Mouse (Mus musculus) midbrain, embryonic 11.5 days (tissue): ENCODE measurements at regions not wholly inside any gene's neighbourhood (a gene's known extent, or its start where the extent isn't known, plus 50 kb on each side); places are given as distances from the start of the nearest gene placed in this dataset.
"Not testable (repeated sequence)": the region's sequence is repeated elsewhere in the genome, so short reads cannot be mapped to it uniquely, and the experiment has no call there.

ENCODE experiments used
- ATAC-seq: fragments of 200-750 bp; cut with Nextera tagmentation; 2 replicates; pipeline ENCODE4 v1.8.0; 2017; ENCODE audit warnings: moderate TSS enrichment, moderate library complexity; ENCODE audit not compliant: low FRiP score
- DNase-seq: peaks from one replicate; pipeline ENCODE4 v3.0.0; 2015; ENCODE audit warnings: low spot score; ENCODE audit errors: missing footprints
- H3K27ac ChIP-seq: fragments of 300-500 bp; sonication (generic); 2 replicates; pipeline ENCODE4 v1.5.1; 2014; ENCODE audit warnings: low read depth, low read length
- H3K27me3 ChIP-seq: fragments of 300-500 bp; sonication (generic); 2 replicates; pipeline ENCODE4 v1.6.1; 2014; ENCODE audit warnings: mild to moderate bottlenecking, low read length, moderate library complexity, mixed read lengths; ENCODE audit not compliant: control insufficient read depth, insufficient read depth
- H3K36me3 ChIP-seq: fragments of 300-500 bp; sonication (generic); 2 replicates; pipeline ENCODE4 v1.6.1; 2014; ENCODE audit warnings: mild to moderate bottlenecking, low read length, moderate library complexity, mixed read lengths; ENCODE audit not compliant: control insufficient read depth, insufficient read depth
- H3K4me1 ChIP-seq: fragments of 300-500 bp; sonication (generic); 2 replicates; pipeline ENCODE4 v1.6.1; 2014; ENCODE audit warnings: low read length; ENCODE audit not compliant: control insufficient read depth, insufficient read depth
- H3K4me2 ChIP-seq: fragments of 300-500 bp; sonication (generic); 2 replicates; pipeline ENCODE4 v1.6.1; 2014; ENCODE audit warnings: mild to moderate bottlenecking, moderate library complexity
- H3K4me3 ChIP-seq: fragments of 300-500 bp; sonication (generic); 2 replicates; pipeline ENCODE4 v1.5.1; 2014; ENCODE audit warnings: low read depth, low read length
- H3K9ac ChIP-seq: fragments of 300-500 bp; sonication (generic); 2 replicates; pipeline ENCODE4 v1.6.1; 2014; ENCODE audit warnings: low read length
- H3K9me3 ChIP-seq: fragments of 300-500 bp; sonication (generic); 2 replicates; pipeline ENCODE4 v1.6.1; 2016; ENCODE audit warnings: low read length; ENCODE audit not compliant: control insufficient read depth
- WGBS: fragments of 180-500 bp; shearing (Covaris S2); extraction: QIAGEN DNeasy Blood & Tissue Kit; methylation state at CpG from one replicate; pipeline ENCODE4 v1.1.7; 2014; 5-methylcytosine and 5-hydroxymethylcytosine counted together

DNA sequence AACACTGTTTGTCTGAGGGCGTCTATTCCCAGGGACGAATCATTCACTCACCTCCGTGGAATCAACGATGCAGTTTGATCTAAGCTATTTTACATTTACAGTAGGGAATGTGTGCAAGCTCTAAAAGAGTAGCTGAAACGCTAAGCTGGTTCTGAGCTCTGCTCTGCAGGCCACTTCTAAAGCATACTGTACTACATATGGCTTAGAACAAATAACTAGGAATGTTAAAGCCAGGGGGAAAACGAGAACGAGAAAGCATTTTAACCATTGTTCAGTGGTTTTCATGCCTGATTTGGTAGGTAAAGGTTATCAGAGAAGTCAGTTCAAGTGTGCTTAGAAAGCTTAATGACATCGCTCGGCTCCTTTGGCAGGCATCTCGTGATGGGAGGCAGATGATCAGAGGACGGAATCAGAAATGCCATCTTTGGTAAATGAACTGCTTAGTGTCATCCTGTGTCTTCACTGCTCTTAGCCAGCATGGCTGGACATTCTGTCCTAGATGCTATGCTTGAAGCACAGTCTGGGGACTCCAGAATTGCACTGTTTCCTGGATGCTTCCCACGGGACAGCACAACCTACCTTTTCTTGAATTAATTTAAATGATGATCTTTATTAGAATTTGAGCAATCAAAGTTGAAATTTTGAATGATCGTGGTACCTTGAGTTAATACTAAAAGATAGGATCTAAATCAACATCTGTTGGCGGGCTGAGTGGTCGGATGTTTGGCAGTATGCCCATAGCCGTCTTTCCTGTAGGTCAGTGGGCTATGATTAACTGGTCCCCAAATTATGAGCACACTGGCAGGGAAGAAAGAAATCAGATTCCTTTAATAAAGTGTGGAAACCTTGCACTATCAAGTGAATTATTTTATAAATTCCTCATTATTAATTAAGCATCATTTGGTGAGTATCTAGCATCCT, 495.2 kb downstream of the Hace1 start:
- H3K9ac ChIP-seq = no peak overlapping the region
- H3K4me1 ChIP-seq = peaks cover 9% of the 10 kb centered on the region; the same call in 1 of the 2 replicates
- no peaks in the 10 kb centered on the region for H3K27me3 ChIP-seq
- ATAC-seq (no peak; the same call in 1 of the 2 replicates), DNase-seq (peak; percentile 85)
- H3K36me3 ChIP-seq = no peaks in the 10 kb centered on the region
- no peak overlapping the region for H3K4me2 ChIP-seq
- H3K9me3 ChIP-seq = no peaks in the 10 kb centered on the region
- H3K27ac ChIP-seq = no peak overlapping the region
- 80% methylated on average over 16 of the region's 16 CpGs for WGBS
- H3K4me3 ChIP-seq = no peak overlapping the region

DNA sequence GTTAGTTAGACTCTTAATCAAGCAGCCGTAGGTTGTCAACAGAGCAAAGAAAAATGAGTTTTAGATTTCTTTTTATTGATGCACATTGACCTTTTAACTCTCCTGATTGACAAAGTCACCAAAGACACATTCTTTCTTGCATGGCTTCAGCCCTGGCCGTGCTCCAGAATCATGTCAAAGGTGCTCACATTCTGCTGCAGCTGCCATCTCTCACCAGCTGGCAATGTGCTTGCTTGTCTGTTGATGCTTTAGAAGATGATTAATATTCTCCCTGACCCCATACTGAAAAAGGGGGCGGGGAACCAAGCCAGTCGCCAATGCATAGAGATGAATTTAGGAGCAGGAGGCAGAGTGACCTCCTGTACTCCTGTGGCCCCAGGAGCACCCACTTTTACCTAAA, 510.1 kb downstream of the Hace1 start:
- Histone ChIP-seq H3K27ac (no peak overlapping the region), H3K27me3 (no peaks in the 10 kb centered on the region), H3K9me3 (no peaks in the 10 kb centered on the region), H3K4me1 (no peaks in the 10 kb centered on the region), H3K4me2 (no peak overlapping the region), H3K9ac (no peak overlapping the region), H3K36me3 (no peaks in the 10 kb centered on the region), H3K4me3 (no peak overlapping the region)
- 62% methylated on average over 4 of the region's 4 CpGs for WGBS
- DNase-seq (peak; percentile 75), ATAC-seq (no peak)

DNA sequence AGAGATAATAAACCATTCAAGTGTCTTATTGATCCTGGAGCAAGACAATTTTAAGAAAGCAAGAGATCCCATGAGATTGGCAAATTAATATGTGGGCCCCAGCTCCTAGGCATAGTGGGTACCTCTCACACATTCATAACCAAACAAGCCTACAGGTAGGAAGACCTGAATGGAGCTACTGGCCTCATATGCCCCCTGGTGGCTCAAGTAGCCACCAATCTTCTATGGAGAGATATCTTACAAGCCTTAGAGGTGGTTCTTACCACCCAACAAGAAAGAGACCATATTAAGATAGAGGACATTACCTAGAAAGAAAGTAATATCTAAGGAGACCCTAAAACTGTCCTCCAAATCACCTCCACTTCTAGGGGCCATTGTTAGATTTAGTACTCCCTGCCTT, 523.2 kb downstream of the Hace1 start:
- H3K4me2 ChIP-seq = no peak overlapping the region
- no peak overlapping the region for H3K4me3 ChIP-seq
- no peak overlapping the region for H3K9ac ChIP-seq
- no peaks in the 10 kb centered on the region for H3K4me1 ChIP-seq
- no peaks in the 10 kb centered on the region for H3K27me3 ChIP-seq
- no peaks in the 10 kb centered on the region for H3K9me3 ChIP-seq
- H3K36me3 ChIP-seq = no peaks in the 10 kb centered on the region
- no peak overlapping the region for H3K27ac ChIP-seq
- DNase-seq (peak; percentile 44), ATAC-seq (no peak)

DNA sequence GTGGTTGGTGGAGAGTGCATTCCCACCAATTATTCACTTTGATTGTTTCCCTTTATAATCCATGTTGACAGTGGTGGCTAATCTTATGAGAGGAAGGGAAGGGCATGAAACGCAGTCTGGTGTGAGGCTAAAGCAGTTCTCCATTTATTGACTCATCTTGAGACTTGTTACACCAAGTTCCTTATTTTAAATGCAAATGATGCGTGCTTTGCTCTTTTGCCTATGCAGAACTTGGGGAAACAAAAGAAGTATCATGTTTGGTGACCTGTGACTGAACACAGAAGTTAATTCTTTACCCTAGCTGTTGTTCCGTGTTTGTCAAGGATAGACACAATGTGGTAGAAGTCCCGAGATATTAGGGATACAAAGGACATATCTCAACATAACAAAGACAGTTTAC, 531.2 kb downstream of the Hace1 start:
- Histone ChIP-seq H3K4me3 (no peak overlapping the region), H3K27me3 (no peaks in the 10 kb centered on the region), H3K4me2 (no peak overlapping the region), H3K27ac (no peak overlapping the region), H3K4me1 (no peaks in the 10 kb centered on the region), H3K9me3 (no peaks in the 10 kb centered on the region), H3K36me3 (no peaks in the 10 kb centered on the region), H3K9ac (no peak overlapping the region)
- no peak for DNase-seq
- ATAC-seq = no peak
- WGBS = 50% methylated on average over 4 of the region's 4 CpGs

DNA sequence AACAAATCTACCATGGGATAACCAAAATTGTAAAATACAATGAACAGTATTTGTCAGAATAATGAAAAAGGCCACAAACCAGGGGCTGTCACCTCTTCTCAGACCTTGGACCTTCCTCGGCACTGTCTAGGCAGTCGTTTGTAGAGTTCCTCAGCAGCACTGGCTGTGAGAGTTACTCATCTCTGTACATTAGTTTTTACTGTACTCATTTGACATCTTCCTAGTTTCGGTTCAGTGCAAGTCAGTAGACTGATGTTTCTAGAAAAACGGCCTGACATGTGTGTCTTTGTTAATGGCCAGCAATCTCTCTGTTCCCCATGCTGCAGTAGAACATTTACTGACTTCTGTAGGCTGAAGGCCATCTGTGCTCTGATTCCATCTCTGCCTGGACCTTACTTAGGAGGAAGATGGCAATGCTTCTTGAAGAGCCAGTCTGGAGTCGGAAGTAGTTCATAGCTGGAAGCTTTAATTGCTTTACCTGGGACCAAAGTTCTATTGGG, 537.1 kb downstream of the Hace1 start:
- no peaks in the 10 kb centered on the region for H3K9me3 ChIP-seq
- H3K4me2 ChIP-seq = no peak overlapping the region
- WGBS = 90% methylated on average over 5 of the region's 5 CpGs
- H3K27me3 ChIP-seq = no peaks in the 10 kb centered on the region
- H3K27ac ChIP-seq = no peak overlapping the region
- no peaks in the 10 kb centered on the region for H3K36me3 ChIP-seq
- no peaks in the 10 kb centered on the region for H3K4me1 ChIP-seq
- ATAC-seq (no peak), DNase-seq (no peak)
- H3K4me3 ChIP-seq = no peak overlapping the region
- no peak overlapping the region for H3K9ac ChIP-seq

DNA sequence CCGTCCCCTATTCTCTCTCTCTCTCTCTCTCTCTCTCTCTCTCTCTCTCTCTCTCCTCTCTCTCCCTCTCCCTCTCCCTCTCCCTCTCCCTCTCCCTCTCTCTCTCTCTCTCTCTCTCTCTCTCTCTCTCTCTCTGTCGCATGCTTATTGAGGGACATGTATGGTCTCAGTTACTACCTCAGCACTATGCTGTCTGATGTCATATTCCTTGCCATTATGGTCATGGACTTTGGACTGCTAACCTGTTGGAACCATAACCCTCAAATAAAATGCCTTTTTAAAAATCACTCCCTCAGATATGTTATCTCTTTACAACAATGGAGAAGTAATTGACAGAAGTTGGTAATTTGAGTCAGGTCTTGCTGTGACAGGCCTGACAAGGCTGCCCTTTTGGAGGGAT, 544.8 kb downstream of the Hace1 start:
- H3K9ac ChIP-seq, H3K36me3 ChIP-seq, H3K27ac ChIP-seq, H3K9me3 ChIP-seq, H3K4me1 ChIP-seq, H3K4me3 ChIP-seq, H3K4me2 ChIP-seq, ATAC-seq, H3K27me3 ChIP-seq: not testable (repeated sequence)
- peak; percentile 41 for DNase-seq
- WGBS = 92% methylated on average over 2 of the region's 2 CpGs

DNA sequence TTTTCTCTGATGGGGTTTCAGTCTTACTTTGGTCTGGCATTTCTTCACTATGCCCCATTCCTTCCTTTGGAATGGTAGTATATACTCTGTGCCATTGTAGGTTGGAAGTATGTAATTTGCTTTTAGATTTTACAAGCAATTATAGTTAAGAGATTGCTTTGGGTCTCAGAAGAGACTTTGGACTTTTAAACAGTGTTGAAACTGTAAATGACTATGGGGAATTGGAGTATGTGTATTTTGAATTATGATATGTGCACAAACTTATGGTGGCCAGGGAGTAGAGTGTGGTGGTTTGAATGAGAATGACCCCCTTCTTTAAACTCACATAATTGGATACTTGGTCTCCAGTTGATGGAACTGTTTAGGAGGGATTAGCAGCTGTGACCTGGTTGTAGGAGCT, 546.2 kb downstream of the Hace1 start:
- Histone ChIP-seq H3K9me3 (no peaks in the 10 kb centered on the region), H3K4me2 (no peak overlapping the region), H3K4me1 (no peaks in the 10 kb centered on the region), H3K36me3 (no peaks in the 10 kb centered on the region), H3K27ac (no peak overlapping the region), H3K27me3 (no peaks in the 10 kb centered on the region), H3K9ac (no peak overlapping the region), H3K4me3 (no peak overlapping the region)
- DNase-seq (no peak), ATAC-seq (no peak)

DNA sequence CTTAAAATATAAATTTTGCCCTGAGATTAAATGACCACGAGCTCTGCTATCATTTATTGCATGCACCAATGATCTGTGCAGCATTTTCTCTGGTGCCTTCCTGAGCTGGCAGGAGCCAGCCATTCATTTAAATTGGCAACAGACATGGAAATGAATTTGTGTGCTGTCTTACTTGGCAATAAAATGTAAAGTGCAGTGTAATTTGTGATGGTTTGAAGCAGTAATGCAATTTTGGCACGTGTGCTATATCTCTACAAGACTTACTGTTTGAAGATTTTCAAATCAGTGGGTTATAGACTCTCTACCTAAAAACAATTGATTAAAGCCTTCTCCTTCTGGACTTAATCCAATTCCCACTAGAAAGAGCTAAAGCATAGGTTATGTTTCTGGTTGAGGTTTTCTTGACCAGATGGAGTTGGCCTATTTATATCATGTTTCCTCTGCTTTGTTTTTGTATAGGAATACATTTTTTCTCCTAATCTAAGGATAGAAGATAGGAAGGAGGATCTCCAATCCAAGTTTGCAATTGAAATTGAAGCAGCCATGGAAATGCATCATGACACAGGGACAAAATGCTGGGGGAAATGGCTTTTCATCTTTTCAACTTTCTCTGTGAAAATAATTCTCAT, 557.6 kb downstream of the Hace1 start:
- no peak for DNase-seq
- 82% methylated on average over 2 of the region's 2 CpGs for WGBS

DNA sequence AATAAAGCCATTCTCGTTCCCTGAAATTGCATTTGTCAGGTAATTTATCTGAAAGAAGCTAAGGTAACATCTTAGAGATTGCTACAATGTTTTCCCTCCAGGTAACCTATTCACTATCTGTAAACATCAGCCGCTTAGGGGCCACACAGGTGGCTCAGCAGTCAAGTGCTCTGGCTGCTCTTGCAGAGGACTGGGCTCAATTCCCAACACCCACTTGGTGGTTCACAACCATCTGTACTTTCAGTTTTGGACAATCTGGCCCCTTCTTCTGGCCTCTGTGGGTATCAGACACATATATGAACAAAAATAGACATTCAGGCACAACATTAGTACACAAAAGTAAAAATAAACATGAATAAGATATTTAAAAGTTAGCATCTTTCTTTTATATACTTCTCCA, 596.4 kb downstream of the Hace1 start:
- WGBS = 85% methylated on average over 2 of the region's 2 CpGs

More for the DNA sequence above, 557.6 kb downstream of the Hace1 start:
- no peak for ATAC-seq
- Histone ChIP-seq H3K4me1 (no peaks in the 10 kb centered on the region), H3K9ac (no peak overlapping the region), H3K36me3 (no peaks in the 10 kb centered on the region), H3K27me3 (no peaks in the 10 kb centered on the region), H3K9me3 (no peaks in the 10 kb centered on the region), H3K27ac (no peak overlapping the region), H3K4me2 (no peak overlapping the region), H3K4me3 (no peak overlapping the region)

More for the DNA sequence above, 596.4 kb downstream of the Hace1 start:
- no peak overlapping the region for H3K9ac ChIP-seq
- H3K4me1 ChIP-seq = no peaks in the 10 kb centered on the region
- H3K27ac ChIP-seq = no peak overlapping the region
- no peaks in the 10 kb centered on the region for H3K27me3 ChIP-seq
- H3K4me3 ChIP-seq = no peak overlapping the region
- H3K9me3 ChIP-seq = no peaks in the 10 kb centered on the region
- DNase-seq (no peak), ATAC-seq (no peak)
- no peak overlapping the region for H3K4me2 ChIP-seq
- no peaks in the 10 kb centered on the region for H3K36me3 ChIP-seq
